Comparison of ENCODE assay signal across 21 mouse cellular contexts in the genomic region with DNA sequence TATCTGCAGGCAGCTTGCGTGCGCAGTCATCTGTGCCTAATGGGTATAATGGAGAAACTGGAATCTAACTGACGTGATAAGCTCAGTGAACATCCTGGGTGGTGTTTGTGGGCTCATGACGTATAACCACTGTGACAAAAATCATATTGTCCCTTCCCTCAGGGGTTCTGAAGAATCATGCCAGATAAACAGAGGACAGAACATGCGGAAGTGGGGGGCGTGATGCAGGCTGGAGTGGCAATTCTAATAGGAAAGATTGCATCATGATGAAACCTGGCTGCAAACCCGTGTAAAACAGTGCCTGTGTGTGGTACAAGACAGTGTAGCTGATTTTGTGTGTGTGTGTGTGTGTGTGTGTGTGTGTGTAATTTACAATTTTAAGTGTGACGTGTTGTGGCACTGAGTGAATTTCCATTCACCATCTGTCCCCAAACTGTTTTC.
DNase-seq lines count a peak whose midpoint lies in the region; ATAC-seq and TF ChIP-seq lines count a peak whose summit lies in the region.
"Had no signal": no experiment of that assay in that cellular context is flagged by ENCODE, and none has a peak within 500 bp of the region (broad histone marks: within the 10 kb centered on the region; RNA-seq: fewer than 3 reads in every experiment).

No protein-coding gene starts in this region.

- 64% methylated on average over 8 of the region's 8 CpGs for WGBS in forebrain, postnatal 0 days
- WGBS in forebrain, embryonic 13.5 days = 88% methylated on average over 8 of the region's 8 CpGs

- H3K4me2 ChIP-seq in forebrain, postnatal 0 days (ENCODE audit: low read depth) = no peak overlapping the region
- H3K4me2 ChIP-seq in forebrain, embryonic 13.5 days = no peak overlapping the region
- H3K4me2 ChIP-seq: heart, embryonic 15.5 days; limb, embryonic 15.5 days; midbrain, embryonic 13.5 days; stomach, embryonic 15.5 days had no signal

- H3K27ac ChIP-seq in forebrain, postnatal 0 days (ENCODE audit: low read depth, low read length) = no peak overlapping the region
- no peak overlapping the region for H3K27ac ChIP-seq in forebrain, embryonic 13.5 days
- H3K27ac ChIP-seq: gastrocnemius, adult 2 months; heart, embryonic 15.5 days; hindbrain, embryonic 10.5 days; limb, embryonic 15.5 days; macrophage; midbrain, embryonic 13.5 days; stomach, embryonic 15.5 days had no signal

- peak; percentile 77 for ATAC-seq in forebrain, postnatal 0 days
- no peak for ATAC-seq in forebrain, embryonic 13.5 days
- ATAC-seq: midbrain, embryonic 13.5 days had no signal

- TF ChIP-seq CTCF in forebrain, postnatal 0 days (IDR thresholded peaks at IDR 0.05; ENCODE audit: low read depth) = no peak

- H3K9ac ChIP-seq in forebrain, postnatal 0 days = no peak overlapping the region
- no peak overlapping the region for H3K9ac ChIP-seq in forebrain, embryonic 13.5 days
- H3K9ac ChIP-seq: heart, embryonic 15.5 days; limb, embryonic 15.5 days; midbrain, embryonic 13.5 days; stomach, embryonic 15.5 days had no signal

- no peaks in the 10 kb centered on the region for H3K4me1 ChIP-seq in forebrain, postnatal 0 days (ENCODE audit: insufficient read depth)
- no peaks in the 10 kb centered on the region for H3K4me1 ChIP-seq in forebrain, embryonic 13.5 days
- H3K4me1 ChIP-seq: heart, embryonic 15.5 days; hindbrain, embryonic 10.5 days; limb, embryonic 15.5 days; midbrain, embryonic 13.5 days; stomach, embryonic 15.5 days had no signal

- no peaks in the 10 kb centered on the region for H3K36me3 ChIP-seq in forebrain, postnatal 0 days (ENCODE audit: insufficient read depth)
- no peaks in the 10 kb centered on the region for H3K36me3 ChIP-seq in forebrain, embryonic 13.5 days (ENCODE audit: poor library complexity, severe bottlenecking)
- H3K36me3 ChIP-seq: heart, embryonic 15.5 days; hindbrain, embryonic 10.5 days; limb, embryonic 15.5 days; midbrain, embryonic 13.5 days; stomach, embryonic 15.5 days had no signal

- peak; percentile 21 to 51 for DNase-seq in adrenal gland, adult (ENCODE audit: inconsistent age in 2 of 2, low spot score in 1 of 2)
- no peak for DNase-seq in adrenal gland, postnatal 10 days
- peak; percentile 36 for DNase-seq in forebrain, postnatal 0 days
- peak; percentile 46 to 52 for DNase-seq in right cerebral cortex, postnatal 10 days (ENCODE audit: low spot score in 2 of 2)
- DNase-seq in right cerebral cortex, postnatal 36 days (ENCODE audit: low spot score in 2 of 2) = no peak
- no peak for DNase-seq in kidney, postnatal 4 days
- DNase-seq in embryo, embryonic 10.5 days (ENCODE audit: low spot score) = no peak
- DNase-seq: gastrocnemius, adult 2 months; heart, adult 18-20 months; kidney, adult 11 months; kidney, postnatal 10 days; lung, adult 18-20 months; spleen, adult 18-20 months; thymus, postnatal 25 days had no signal

- H3K4me3 ChIP-seq in forebrain, postnatal 0 days (ENCODE audit: low read depth, low read length) = no peak overlapping the region
- no peak overlapping the region for H3K4me3 ChIP-seq in forebrain, embryonic 13.5 days
- H3K4me3 ChIP-seq: gastrocnemius, adult 2 months; heart, embryonic 15.5 days; hindbrain, embryonic 10.5 days; limb, embryonic 15.5 days; midbrain, embryonic 13.5 days; stomach, embryonic 15.5 days had no signal

- no peaks in the 10 kb centered on the region for H3K27me3 ChIP-seq in forebrain, postnatal 0 days (ENCODE audit: insufficient read depth, low read length)
- H3K27me3 ChIP-seq in forebrain, embryonic 13.5 days = no peaks in the 10 kb centered on the region
- H3K27me3 ChIP-seq: heart, embryonic 15.5 days; limb, embryonic 15.5 days; midbrain, embryonic 13.5 days; stomach, embryonic 15.5 days had no signal

- no peaks in the 10 kb centered on the region for H3K9me3 ChIP-seq in forebrain, postnatal 0 days (ENCODE audit: low read length)
- no peaks in the 10 kb centered on the region for H3K9me3 ChIP-seq in forebrain, embryonic 13.5 days (replicated peaks)
- H3K9me3 ChIP-seq: heart, embryonic 15.5 days; hindbrain, embryonic 10.5 days; limb, embryonic 15.5 days; midbrain, embryonic 13.5 days; stomach, embryonic 15.5 days had no signal

Comparison
In these comparisons a context has a peak if more than half of its experiments do, and no peak if none do; other contexts are left out.
1. DNase-seq: peak in adrenal gland, adult (2 of 2), forebrain, postnatal 0 days (single experiment) and right cerebral cortex, postnatal 10 days (2 of 2); none in adrenal gland, postnatal 10 days (single experiment), right cerebral cortex, postnatal 36 days (0 of 2), kidney, postnatal 4 days (0 of 2) and embryo, embryonic 10.5 days (single experiment).